Mouse (Mus musculus) liver, adult (tissue): ENCODE measurements at regions not wholly inside any gene's neighbourhood (a gene's known extent, or its start where the extent isn't known, plus 50 kb on each side); places are given as distances from the start of the nearest gene placed in this dataset.

ENCODE experiments used
- GATA4 ChIP-seq: IDR thresholded peaks from 2 replicates; pipeline ENCODE4 v1.6.1; 2014; ENCODE audit warnings: mild to moderate bottlenecking, low read length; ENCODE audit not compliant: insufficient replicate concordance

GRCm38 (mm10) chr16:93131404-93131803 lies 305.5 kb upstream of the Runx1 start:
- no peak for TF ChIP-seq GATA4

GRCm38 (mm10) chr16:93130622-93131021 lies 304.7 kb upstream of the Runx1 start:
- no peak for TF ChIP-seq GATA4

- TF ChIP-seq GATA4, result no peak
These were observed 297.8 kb upstream of the Runx1 start for GRCm38 (mm10) chr16:93123707-93124106.

- TF ChIP-seq GATA4, result no peak
These were observed 290.4 kb upstream of the Runx1 start for GRCm38 (mm10) chr16:93116111-93116969.

GRCm38 (mm10) chr16:93110912-93111311 lies 285.0 kb upstream of the Runx1 start:
- TF ChIP-seq GATA4, result no peak

- no peak for TF ChIP-seq GATA4
These were observed 284.5 kb upstream of the Runx1 start for GRCm38 (mm10) chr16:93110451-93110850.

GRCm38 (mm10) chr16:93109683-93110407 lies 283.9 kb upstream of the Runx1 start:
- TF ChIP-seq GATA4, result no peak

- TF ChIP-seq GATA4, result no peak
These were observed 281.5 kb upstream of the Runx1 start for GRCm38 (mm10) chr16:93107524-93107845.

- no peak for TF ChIP-seq GATA4
These were observed 281.0 kb upstream of the Runx1 start for GRCm38 (mm10) chr16:93106811-93107523.

- TF ChIP-seq GATA4, result no peak
These were observed 276.2 kb upstream of the Runx1 start for GRCm38 (mm10) chr16:93102174-93102573.

GRCm38 (mm10) chr16:93098057-93098456 lies 272.1 kb upstream of the Runx1 start:
- no peak for TF ChIP-seq GATA4

- TF ChIP-seq GATA4, result no peak
These were observed 270.2 kb upstream of the Runx1 start for GRCm38 (mm10) chr16:93096175-93096574.

- TF ChIP-seq GATA4, result no peak
These were observed 266.8 kb upstream of the Runx1 start for GRCm38 (mm10) chr16:93092796-93093195.

GRCm38 (mm10) chr16:93085227-93085883 lies 259.4 kb upstream of the Runx1 start:
- TF ChIP-seq GATA4, result no peak

GRCm38 (mm10) chr16:93083756-93084155 lies 257.8 kb upstream of the Runx1 start:
- no peak for TF ChIP-seq GATA4

- TF ChIP-seq GATA4, result no peak
These were observed 257.2 kb upstream of the Runx1 start for GRCm38 (mm10) chr16:93083142-93083541.

- TF ChIP-seq GATA4, result no peak
These were observed 255.6 kb upstream of the Runx1 start for GRCm38 (mm10) chr16:93081533-93081932.
